Mouse (Mus musculus) right cerebral cortex, postnatal 4 days (tissue): Measurements from ENCODE around the gene Slc38a2.

Experiments used
- DNase-seq: peaks from one replicate; pipeline ENCODE4 v3.0.0-alpha.2; 2022

Gene Slc38a2

GRCm38 (mm10) chr15:96695455-96696421, 3.8 kb downstream of the Slc38a2 start:
- DNase-seq, result no peak

- no peak for DNase-seq
These were observed 4.5 kb downstream of the Slc38a2 start for GRCm38 (mm10) chr15:96694988-96695387.

- DNase-seq, result peak; percentile 51
These were observed 5.8 kb downstream of the Slc38a2 start for GRCm38 (mm10) chr15:96693688-96694087.

GRCm38 (mm10) chr15:96692401-96692800, 7.1 kb downstream of the Slc38a2 start:
- DNase-seq, result no peak

DNA sequence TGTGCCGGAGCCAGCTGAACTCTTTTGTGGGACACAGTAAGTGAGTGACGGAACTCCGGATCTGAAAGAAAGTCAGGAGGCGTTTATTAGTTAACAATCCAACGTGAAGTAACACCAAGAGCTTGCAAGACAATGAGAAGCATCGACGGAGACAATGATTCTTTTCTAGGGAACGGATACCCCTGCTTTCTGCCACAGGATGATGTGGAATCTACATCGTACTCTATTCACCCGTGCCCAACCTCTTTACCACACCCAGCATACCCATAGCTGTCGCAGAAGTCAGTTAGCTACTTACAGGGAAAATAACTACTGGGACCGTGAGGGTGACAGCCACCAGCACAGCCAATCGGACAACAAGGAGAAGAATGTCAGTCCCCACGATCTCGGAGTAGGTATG, 8.1 kb downstream of the Slc38a2 start:
- DNase-seq, result no peak

DNA sequence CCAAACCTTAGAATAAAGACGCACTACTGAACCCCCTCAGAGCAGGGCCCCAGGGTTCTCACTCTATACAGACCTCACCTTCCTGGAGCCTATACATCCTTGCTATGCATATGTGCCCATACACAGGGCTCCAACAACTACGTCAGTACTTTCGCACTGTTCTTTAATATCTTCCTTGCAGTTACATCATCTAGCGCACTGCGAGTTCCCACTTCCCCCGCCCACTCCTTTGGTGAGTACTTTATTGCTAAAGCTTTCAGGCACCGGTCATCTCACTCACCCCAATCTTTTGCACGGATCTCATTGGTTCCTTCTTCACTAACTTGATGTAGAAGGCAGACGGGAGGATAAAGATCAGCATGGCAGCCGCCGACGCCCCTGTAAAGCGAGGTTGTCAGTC, 8.7 kb downstream of the Slc38a2 start:
- DNase-seq, result no peak

GRCm38 (mm10) chr15:96689919-96690318, 9.6 kb downstream of the Slc38a2 start:
- no peak for DNase-seq

- DNase-seq, result no peak
These were observed 10.7 kb downstream of the Slc38a2 start for GRCm38 (mm10) chr15:96688784-96689318.

DNA sequence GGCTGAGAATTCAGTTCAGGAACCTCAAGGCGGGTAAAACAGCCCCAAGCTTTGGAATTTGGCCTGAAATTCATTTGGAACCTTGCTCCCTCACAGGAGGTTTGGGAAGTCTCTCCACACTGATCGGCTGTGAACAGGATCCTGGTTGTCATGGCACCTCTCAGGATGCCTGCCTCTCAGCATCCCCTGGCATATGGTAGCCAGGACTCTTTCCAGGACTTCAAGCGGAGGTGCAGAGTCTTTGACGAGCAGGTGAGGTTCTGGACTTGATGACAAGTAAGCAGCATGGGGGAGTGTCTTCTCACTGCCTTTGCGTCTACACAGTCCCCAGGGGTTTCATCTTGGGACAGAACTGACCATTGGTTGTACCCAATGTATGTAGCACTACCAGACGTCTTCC, 11.5 kb downstream of the Slc38a2 start:
- DNase-seq, result no peak

GRCm38 (mm10) chr15:96687366-96687765, 12.2 kb downstream of the Slc38a2 start:
- no peak for DNase-seq

- no peak for DNase-seq
These were observed 13.1 kb downstream of the Slc38a2 start for GRCm38 (mm10) chr15:96686201-96687159.

- DNase-seq, result no peak
These were observed 14.3 kb downstream of the Slc38a2 start for GRCm38 (mm10) chr15:96685273-96685672.

DNA sequence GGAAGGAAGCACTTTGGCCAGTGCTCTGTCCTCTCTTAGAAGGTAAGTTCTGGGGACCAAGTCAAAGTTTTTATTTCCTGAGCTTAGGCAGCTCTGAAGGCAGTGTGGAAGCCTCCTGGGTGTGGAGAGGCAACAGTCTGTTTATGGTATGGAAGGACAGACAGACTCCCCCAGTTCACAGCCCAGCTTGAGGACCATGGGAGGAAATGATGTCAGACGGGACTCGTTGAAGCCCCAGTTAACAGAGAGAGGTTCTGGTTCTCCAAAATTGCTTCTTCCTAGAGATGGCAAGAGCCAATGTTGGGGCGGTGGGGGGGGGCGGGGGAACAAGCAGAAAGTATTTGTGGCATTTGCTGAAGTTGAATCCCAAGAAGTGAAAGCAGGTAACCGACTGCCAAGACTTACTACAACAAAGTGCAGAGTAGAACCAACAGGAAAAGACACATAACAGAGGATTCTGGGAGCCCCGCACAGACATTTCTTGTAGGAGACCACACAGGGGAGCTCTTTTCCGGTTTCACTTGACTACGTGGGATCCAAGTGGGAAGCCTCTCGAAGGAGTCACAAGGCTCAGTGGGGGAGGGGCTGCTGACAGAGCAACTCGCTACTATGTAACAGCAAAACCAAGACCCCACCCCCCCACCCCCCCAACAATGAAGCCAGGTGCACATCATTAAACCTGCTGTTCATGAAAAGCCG, 15.2 kb downstream of the Slc38a2 start:
- DNase-seq, result peak; percentile 65

GRCm38 (mm10) chr15:96678871-96679773, 20.4 kb downstream of the Slc38a2 start:
- DNase-seq, result no peak

GRCm38 (mm10) chr15:96676518-96676917, 23.0 kb downstream of the Slc38a2 start:
- DNase-seq, result no peak

DNA sequence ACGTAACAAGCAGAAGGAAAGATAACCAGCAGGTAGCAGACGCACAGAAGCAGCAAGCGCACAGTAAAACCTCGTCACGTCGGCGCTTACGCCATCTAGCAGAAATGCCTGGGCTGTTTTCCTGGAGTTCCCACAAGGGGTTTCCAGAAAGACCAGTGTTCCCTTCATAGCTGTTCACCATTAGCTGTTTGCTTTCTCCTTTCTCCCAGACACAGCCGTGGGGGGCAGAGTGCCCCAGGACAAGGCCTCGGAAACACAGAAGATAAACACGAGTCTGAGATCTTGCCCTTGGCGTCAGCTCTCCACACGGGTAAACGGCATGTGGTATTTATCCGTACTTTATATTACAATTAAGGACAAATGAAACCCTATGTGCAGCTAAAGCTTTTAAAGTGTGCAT, 23.8 kb downstream of the Slc38a2 start:
- DNase-seq, result no peak

GRCm38 (mm10) chr15:96675055-96675454, 24.5 kb downstream of the Slc38a2 start:
- no peak for DNase-seq

GRCm38 (mm10) chr15:96674089-96674488, 25.4 kb downstream of the Slc38a2 start:
- no peak for DNase-seq

- DNase-seq, result no peak
These were observed 29.8 kb downstream of the Slc38a2 start for GRCm38 (mm10) chr15:96669721-96670120.

GRCm38 (mm10) chr15:96666663-96667062, 32.9 kb downstream of the Slc38a2 start:
- peak; percentile 64 for DNase-seq

DNA sequence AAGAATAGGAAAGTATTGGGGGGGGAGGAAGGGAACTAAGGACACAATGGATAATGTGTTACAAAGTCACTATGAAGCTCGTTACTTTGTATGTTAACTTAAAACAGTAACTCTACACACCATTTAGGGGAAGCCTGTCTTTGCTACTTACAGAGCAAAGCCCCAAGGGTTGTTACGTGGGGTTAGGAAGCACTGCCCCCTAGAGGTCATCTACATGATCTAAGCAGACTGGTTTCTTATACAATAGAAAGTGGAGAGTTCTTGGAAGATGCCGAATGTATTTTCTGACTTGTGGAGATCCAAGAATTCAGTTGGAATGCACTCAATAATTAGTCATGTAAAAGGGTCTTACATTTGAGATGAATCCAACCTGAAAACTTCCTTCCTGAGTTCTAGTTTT, 33.6 kb downstream of the Slc38a2 start:
- DNase-seq, result peak; percentile 58
